Mouse (Mus musculus): ENCODE data around the gene Adamtsl5.

DNA sequence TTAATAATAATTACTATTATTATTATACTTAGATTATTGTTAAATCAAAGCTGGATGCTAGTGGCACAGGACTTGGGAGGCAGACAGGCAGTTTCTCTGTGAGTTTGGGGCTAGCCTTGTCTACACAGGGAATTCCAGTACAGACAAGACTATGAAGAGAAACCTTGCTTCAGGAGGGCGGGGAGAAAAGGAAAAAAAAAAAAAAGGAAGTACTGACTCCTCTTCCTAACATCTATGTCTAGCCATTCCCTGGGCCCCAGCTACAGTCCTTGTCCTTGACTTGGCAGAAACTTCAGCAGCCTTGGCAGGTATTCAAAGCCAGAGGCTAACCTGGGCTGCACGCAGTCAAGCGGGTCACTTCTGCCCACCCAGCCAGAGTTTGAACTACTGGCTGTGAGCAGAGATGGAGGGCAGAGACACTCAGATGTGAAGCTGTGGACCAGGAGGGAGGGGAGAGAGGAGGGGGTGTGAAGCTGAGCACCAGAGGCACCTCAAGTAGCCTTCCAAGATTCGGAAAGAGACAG, 41.0 kb upstream of the Adamtsl5 start:
- no peak for TF ChIP-seq EP300 (IDR thresholded peaks at IDR 0.05; ENCODE audit: insufficient read depth, low read depth, low read length)
- TF ChIP-seq CTCF (IDR thresholded peaks at IDR 0.05), result no peak
